Mouse (Mus musculus): ENCODE measurements around the gene Mindy4. TPM values are rescaled to one million over a fixed set of nuclear protein-coding genes. Genes with fewer than 3 reads are reported as not detected.
A peak's percentile ranks its signal among the peaks of the same experiment; 100 is the strongest.
"Not testable (repeated sequence)": the region's sequence is repeated elsewhere in the genome, so short reads cannot be mapped to it uniquely, and the experiment has no call there.

The Mindy4 gene
- 6.0 and 6.2 TPM in 2 replicates for total RNA-seq (2021)
- long read RNA-seq, full-length matches to known transcripts: 5 of 9 reads
- long read RNA-seq, partial matches to known transcripts: 0 of 9 reads
- long read RNA-seq, other reads (novel, unspliced or antisense): 4 of 9 reads

GRCm38 (mm10) chr6:55202913-55203910 lies at the start of gene Mindy4:
Gene Mindy4 (plus strand): TSS chr6:55203383.
- DNase-seq: peak; percentile 87

DNA sequence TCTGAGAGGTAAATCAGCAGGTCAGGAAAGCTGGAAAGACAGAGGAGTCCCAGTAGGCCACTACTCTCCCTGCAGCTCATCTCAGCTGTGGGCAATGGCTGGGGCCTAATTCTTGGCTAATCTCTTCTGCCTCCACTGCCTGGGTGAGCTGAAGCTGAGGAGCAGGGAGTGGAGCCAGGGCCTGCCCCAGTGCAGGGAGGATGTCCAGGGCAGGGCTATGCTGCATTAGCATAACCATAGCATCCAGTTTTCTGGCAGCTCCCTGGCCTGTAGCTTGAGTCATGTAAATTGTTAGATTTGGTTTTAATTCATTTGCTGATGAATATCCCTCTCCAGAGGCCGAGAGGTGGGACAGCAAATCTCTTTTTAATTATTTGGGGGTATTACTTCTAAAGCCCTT lies 43.9 kb upstream of the Mindy4 start:
- no peak for DNase-seq

DNA sequence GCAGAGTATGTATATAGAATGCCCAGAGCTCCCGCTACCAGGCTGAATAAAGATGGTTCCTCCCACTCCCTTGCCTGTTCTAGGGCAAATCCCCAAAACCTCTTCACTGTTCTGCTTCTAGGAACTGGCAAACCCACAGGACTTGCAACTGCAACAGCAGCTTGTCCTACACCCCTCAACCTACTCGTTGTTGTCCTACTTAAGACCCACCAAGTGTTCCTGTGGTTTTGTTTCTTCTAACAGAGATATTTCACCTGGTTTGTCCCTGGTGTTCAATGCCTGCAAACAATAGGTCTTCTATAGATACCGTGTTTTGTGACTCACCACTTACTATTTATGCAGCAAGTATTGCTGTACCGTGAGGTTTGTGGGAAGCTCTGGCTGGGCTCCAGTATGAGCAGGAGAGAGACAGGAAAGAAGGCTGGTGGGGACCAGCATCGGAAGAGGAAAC lies 41.8 kb upstream of the Mindy4 start:
- DNase-seq: no peak

DNA sequence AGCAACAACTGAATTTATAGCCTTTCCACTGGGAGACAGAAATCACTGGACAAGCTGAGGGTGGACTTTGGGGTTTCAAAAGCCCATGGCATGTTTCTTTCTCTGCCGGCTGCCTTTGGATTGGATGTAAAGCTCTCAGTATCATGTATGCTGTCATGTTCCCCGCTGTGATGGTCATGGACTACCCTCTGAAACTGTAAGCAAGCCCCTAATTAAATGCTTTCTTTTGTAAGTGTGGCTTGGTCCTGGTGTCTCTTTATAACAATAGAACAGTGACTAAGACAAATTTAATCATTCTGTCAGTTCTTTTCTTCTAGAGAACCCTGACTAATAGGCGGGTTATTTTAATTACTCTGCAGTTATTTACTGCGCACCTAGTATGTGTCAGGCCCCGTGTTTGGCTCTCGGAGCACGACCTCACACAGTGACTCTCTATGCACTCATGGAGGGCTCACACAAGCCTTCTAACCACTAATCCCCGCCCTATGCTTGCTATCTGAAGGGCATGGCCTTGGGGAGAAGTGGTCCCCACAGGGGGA lies 40.1 kb upstream of the Mindy4 start:
- DNase-seq: no peak

DNA sequence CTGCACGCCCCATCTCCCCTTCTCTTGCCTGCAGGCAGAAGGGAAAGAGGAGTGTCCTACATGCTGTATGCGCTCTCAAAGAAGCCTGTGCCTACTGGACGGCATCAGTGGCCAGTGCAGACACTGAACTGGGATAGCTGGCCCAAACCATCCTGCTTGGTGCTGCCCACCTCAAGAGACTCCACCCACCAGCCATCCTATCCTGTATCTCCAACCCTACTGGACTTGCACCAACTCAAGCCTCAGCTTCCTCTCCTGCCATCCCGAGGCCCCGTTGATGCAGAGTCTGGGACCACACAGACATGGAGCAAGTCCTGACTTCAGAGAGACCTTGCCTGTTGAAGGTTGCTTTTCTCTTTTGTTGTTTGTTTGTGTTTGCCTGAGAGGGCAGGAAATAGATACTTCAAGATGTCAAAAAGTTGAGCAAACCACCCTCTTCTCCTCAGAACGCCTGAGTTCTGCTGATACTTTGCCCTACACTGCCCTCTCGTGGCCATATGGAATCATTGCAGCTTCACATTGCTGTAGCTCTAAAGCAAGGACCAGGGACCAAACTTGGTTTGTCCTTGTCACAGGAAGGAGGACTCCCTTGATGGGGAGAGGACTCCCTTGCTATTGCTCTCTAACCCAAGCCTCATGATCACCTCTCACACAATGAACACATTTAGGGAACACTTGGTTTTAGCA lies 36.3 kb upstream of the Mindy4 start:
- DNase-seq: peak; percentile 62

- DNase-seq: no peak
These were observed 33.4 kb upstream of the Mindy4 start for GRCm38 (mm10) chr6:55169818-55170217.

DNA sequence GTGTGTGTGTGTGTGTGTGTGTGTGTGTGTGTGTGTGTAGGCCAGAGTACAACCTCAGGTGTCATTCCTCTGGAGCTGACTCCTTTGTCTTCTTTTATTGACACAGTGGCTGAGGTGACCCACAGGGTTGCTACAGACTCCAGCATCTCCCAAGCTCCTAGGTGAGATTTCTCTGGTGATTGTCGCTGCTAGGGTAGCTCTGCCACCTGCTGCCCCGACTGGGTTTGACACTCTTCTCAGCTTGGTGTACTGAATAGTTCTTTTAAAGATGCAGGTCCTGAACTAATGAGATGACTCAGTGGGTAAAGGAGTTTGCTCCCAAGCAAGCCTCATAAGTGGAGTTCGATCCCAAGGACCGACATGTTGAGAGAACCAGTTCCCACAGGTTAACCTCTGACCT lies 31.5 kb upstream of the Mindy4 start:
- DNase-seq: no peak

GRCm38 (mm10) chr6:55173171-55173570 lies 30.0 kb upstream of the Mindy4 start:
- no peak for DNase-seq

DNA sequence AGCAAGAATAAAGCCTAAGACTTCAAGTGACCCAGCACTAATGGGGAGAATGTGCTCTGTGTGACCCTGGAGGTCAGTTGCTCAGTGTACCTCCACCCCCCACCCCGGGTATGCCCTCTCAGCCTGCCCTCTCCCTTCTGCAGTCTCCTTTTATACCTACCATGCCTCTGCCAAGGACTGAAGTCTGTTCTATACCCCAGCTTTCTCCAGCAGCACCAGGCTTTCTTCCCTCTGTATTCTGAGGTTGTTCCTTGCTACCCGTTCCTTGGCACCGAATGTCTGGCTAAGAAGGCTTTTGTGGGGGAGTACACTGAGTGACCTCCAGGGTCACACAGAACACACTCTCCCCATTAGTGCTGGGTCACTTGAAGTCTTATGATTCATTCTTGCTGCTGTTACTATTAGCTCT lies 29.2 kb upstream of the Mindy4 start:
- no peak for DNase-seq

DNA sequence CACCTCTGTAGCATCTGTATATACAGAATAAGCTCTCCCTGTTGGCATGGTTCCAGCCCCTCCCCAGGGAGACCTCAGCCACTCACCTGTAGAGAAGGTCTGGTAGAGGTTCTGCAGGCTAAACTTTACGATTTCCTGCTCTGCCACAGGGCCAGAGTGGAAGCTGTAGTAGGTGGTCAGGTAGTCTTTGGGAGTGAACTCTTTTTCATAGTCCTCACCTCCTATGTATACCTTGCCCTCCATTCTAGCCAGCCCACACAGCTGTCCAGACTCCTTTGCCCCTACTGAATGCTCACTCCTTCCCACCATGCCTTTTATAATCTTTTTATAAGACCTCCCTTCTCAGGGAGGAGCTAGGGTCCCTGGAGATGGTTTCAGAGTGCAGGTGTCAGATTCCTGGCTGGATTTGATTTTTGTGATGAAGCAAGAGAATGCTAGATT lies 28.4 kb upstream of the Mindy4 start, which contains the start of gene Inmt:
TSS of gene Inmt (minus strand) at position 303 of the 441 bp plus-strand sequence.
- DNase-seq: no peak

DNA sequence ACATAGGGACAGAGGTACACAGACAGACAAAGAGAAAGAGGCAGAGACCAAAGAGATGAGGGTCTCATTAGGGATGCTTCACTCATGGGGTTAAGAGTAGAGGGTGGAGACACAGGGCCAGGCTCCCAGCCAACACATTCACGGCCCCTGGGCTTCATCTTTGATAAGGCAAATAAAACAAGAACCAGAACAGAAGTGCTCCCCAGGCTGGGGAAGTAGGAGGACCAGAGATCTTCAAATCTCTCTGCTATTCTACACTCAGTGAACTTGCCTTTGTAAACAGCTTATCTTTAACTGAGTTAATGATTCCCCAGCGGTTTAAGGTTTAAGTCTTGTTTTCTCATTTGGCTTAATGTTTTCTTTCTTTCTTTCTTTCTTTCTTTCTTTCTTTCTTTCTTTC lies 27.7 kb upstream of the Mindy4 start:
- no peak for DNase-seq

GRCm38 (mm10) chr6:55175892-55176291 lies 27.3 kb upstream of the Mindy4 start:
- DNase-seq: no peak

DNA sequence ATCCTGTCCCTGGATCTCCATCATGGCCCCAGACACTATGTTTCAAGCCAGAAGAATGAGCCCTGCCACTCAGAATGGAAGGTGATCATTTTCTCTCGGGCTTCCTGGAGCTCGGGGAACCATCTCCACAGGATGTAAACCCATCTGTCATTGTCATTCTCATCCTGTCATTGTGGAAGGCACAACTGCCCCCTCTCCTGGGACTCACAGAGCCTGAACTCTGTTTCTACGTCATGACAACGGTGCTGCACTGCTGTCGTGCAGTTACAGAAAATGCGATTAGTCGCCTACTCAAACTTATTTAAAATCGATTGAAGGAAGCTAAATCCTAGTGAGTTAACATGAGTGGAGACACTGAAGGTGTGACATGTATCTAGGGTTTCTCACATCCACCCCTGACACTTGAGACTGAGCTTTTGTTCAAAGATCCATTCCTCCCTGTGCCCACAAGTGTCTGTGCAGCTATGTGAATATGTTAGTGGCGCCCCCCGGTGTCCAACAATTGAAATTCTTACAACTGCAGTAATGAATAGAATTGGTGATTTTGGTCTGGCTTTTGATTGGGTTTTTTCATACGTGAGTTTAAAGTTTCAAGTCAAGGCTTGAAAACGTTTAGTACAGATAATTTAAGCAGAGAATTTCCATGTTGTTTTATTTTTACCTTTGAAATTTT lies 26.0 kb upstream of the Mindy4 start:
- DNase-seq: peak; percentile 28

DNA sequence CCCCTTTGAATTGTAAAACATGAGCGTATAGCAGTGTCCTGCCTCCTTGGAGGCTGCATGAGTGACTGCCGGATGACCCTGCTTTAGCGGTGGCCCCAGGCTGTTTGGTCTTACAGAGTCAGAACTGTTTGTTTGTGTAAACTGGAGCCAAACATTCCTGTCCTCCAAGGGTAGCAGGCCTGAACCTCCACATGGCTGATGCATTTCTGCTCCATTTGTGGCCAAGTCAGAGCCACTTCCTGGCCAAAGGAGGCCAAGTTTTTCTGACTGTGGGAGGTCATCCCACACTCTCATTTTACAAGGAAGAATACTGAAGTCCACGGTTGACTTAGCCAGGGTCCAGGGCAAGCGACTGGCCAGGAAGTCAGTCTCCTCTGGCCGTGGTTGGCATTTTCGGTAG lies 23.6 kb upstream of the Mindy4 start:
- no peak for DNase-seq

- no peak for DNase-seq
These were observed 20.3 kb upstream of the Mindy4 start for GRCm38 (mm10) chr6:55182655-55183430.

GRCm38 (mm10) chr6:55187827-55188226 lies 15.4 kb upstream of the Mindy4 start:
- DNase-seq: not testable (repeated sequence)

GRCm38 (mm10) chr6:55189406-55189805 lies 13.8 kb upstream of the Mindy4 start:
- no peak for DNase-seq

GRCm38 (mm10) chr6:55191537-55191936 lies 11.6 kb upstream of the Mindy4 start:
- DNase-seq: no peak

DNA sequence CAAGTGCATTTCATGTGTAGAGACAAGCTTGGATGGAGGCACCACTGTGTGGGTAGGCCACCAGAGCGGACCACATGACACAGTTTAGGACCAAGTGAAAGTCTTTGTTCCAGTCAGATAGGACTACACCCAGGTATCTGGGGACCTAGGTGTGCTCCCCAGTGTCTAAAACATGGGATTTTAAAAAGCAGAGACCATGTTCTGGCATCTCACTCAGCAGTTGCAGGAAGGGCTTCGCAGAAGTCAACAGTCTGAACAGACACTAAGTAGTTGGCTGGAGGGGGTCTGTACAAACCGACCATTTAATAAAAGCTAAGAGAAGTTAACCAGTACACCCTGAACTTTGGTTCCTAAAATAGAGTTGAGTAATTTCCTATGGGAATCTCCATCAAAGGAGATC lies 10.0 kb upstream of the Mindy4 start:
- no peak for DNase-seq

- DNase-seq: no peak
These were observed 4.1 kb upstream of the Mindy4 start for GRCm38 (mm10) chr6:55199047-55199446.

DNA sequence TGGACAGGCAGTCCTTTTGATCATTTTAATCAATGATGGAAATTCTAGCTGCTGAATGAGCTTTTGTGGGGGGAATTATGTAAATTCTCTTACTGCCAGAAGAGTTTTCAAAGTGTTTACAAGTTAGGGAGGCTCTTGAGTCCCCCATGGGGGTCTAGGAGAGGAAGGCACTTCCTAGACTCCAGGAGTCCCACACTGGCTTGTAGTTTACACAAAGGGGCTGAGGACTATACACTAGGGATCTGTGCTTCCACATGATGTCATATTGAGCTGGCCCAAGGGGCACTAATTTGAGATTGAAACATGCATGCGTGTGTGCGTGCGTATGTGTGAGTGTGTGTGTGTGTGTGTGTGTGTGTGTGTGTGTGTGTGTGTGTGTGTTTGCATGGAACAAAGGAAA lies 748 bp downstream of the Mindy4 start:
- no peak for DNase-seq
